Mouse (Mus musculus) urinary bladder, postnatal 14 days (tissue): Measurements from ENCODE around the gene Zdhhc7.
A peak's percentile ranks its signal among the peaks of the same experiment; 100 is the strongest.

Source experiments
- DNase-seq: peaks from one replicate; pipeline ENCODE4 v3.0.0; 2021; ENCODE audit warnings: low spot score

Zdhhc7 gene

DNA sequence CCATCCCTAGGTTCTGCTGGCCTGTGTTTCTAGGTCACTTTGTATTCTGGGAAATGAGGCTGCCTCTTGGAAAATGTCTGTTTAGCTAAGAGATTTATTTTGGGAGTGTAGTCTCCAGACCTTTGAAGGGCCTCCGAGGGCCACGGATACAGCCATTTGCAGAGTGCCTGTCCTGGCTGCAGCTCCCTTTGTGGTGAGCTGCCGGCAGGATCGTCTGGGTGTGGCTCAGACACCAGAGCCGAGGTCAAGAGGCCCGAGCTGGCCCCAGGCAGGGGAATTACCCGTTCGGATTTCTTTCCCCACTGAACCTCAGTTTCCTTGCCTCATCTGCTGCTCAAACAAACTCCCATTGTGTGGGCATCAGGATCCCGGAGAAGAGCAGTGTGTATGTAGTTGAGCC lies 65.2 kb downstream of the Zdhhc7 start:
- peak; percentile 24 for DNase-seq

- no peak for DNase-seq
Measured at GRCm38 (mm10) chr8:120034471-120034870, 66.8 kb downstream of the Zdhhc7 start.

GRCm38 (mm10) chr8:120032549-120033208 lies 68.6 kb downstream of the Zdhhc7 start:
- DNase-seq, result no peak
